Mouse (Mus musculus): ENCODE data around the gene Igsf3. TPM values are rescaled to one million over a fixed set of nuclear protein-coding genes. Genes with fewer than 3 reads are reported as not detected.

Gene Igsf3
- polyA plus RNA-seq, 1 experiment from 2014 or later = 27.6 TPM

Other genes starting within 250 kb of the Igsf3 start
- gene Cd2, start 89.1 kb upstream of the Igsf3 start, polyA plus RNA-seq (2014; fragmentation: Nextera tagmentation; extraction: Ambion mirVana) = 0.14 TPM in 1 of 2 replicates, not detected in the other
- gene Atp1a1, start 227.6 kb downstream of the Igsf3 start, polyA plus RNA-seq (2014; fragmentation: Nextera tagmentation; extraction: Ambion mirVana) = 89.9 and 93.0 TPM in 2 replicates

Data from hindbrain, embryonic 11.5 days (tissue).